In genomic region chr7:19455186-19455585, GRCm38 (mm10) we compare ENCODE assay signal across 35 mouse cellular contexts. TPM values are rescaled to one million over a fixed set of nuclear protein-coding genes. Genes with fewer than 3 reads are reported as not detected.
"Had no signal": no experiment of that assay in that cellular context is flagged by ENCODE, and none has a peak within 500 bp of the region (broad histone marks: within the 10 kb centered on the region; RNA-seq: fewer than 3 reads in every experiment).

No protein-coding gene starts in this region.

- H3K27me3 ChIP-seq: heart, embryonic 12.5 days; heart, embryonic 13.5 days; heart, embryonic 15.5 days; hindbrain, embryonic 12.5 days; hindbrain, embryonic 13.5 days; hindbrain, embryonic 15.5 days; intestine, embryonic 15.5 days; kidney, embryonic 15.5 days had no signal

- DNase-seq: heart, postnatal 10 days; heart, postnatal 14 days; heart, postnatal 36 days; heart, postnatal 4 days; kidney, adult 11 months; kidney, adult 18-20 months; kidney, adult 2 months; kidney, adult 8-10 months; kidney, adult 9 months; kidney, postnatal 10 days; kidney, postnatal 14 days; kidney, postnatal 25 days; kidney, postnatal 36 days; kidney, postnatal 4 days; layer of hippocampus, adult 9-11 months; layer of hippocampus, postnatal 36 days had no signal

- H3K4me3 ChIP-seq: heart, embryonic 12.5 days; heart, embryonic 13.5 days; heart, embryonic 15.5 days; hindbrain, embryonic 12.5 days; hindbrain, embryonic 13.5 days; hindbrain, embryonic 15.5 days; intestine, embryonic 15.5 days; kidney, embryonic 15.5 days; layer of hippocampus, adult 2 months; left cerebral cortex, adult 2 months had no signal

- H3K9me3 ChIP-seq: heart, embryonic 10.5 days; heart, embryonic 12.5 days; heart, embryonic 13.5 days; heart, embryonic 15.5 days; hindbrain, embryonic 12.5 days; hindbrain, embryonic 13.5 days; hindbrain, embryonic 15.5 days; intestine, embryonic 15.5 days; kidney, embryonic 15.5 days had no signal

- H3K27ac ChIP-seq: heart, embryonic 10.5 days; heart, embryonic 13.5 days; heart, embryonic 15.5 days; hindbrain, embryonic 12.5 days; hindbrain, embryonic 13.5 days; hindbrain, embryonic 14.5 days; hindbrain, embryonic 15.5 days; hindbrain, postnatal 0 days; intestine, embryonic 15.5 days; kidney, embryonic 15.5 days; kidney, postnatal 0 days; layer of hippocampus, adult 2 months; left cerebral cortex, adult 2 months had no signal

RNA-seq across cellular contexts. Expression of gene Exoc3l2, which starts 7.9 kb away (rescaled TPM):
- polyA plus RNA-seq: inflammation-experienced regulatory T-cells, adult 6 months had no signal

RNA-seq across cellular contexts. Expression of gene Ckm, which starts 50.6 kb away (rescaled TPM):
- total RNA-seq: layer of hippocampus, adult 18-20 months; layer of hippocampus, adult 2 months; layer of hippocampus, postnatal 14 days; layer of hippocampus, postnatal 25 days; left cerebral cortex, adult 2 months had no signal
- polyA plus RNA-seq: hindbrain, embryonic 11.5 days; hindbrain, embryonic 14.5 days had no signal
